Mouse (Mus musculus) forebrain, postnatal 0 days (tissue): ENCODE measurements around the gene Bak1. TPM values are rescaled to one million over a fixed set of nuclear protein-coding genes. Genes with fewer than 3 reads are reported as not detected.

ENCODE experiments used
- ATAC-seq: fragments of 200-750 bp; cut with Nextera tagmentation; 2 replicates; pipeline ENCODE4 v1.8.0; 2017; ENCODE audit warnings: mild to moderate bottlenecking, moderate library complexity
- DNase-seq: peaks from one replicate; pipeline ENCODE4 v3.0.0-alpha.2; 2015
- H3K27ac ChIP-seq: fragments of 300-500 bp; sonication (generic); 2 replicates; pipeline ENCODE4 v1.5.1; 2014; ENCODE audit warnings: low read depth, mild to moderate bottlenecking, antibody characterized with exemption, low read length, moderate library complexity, mixed read lengths
- H3K27me3 ChIP-seq: fragments of 300-500 bp; sonication (generic); 2 replicates; pipeline ENCODE4 v1.6.1; 2014; ENCODE audit warnings: mild to moderate bottlenecking, low read length, mixed read lengths; ENCODE audit not compliant: insufficient read depth
- H3K36me3 ChIP-seq: fragments of 300-500 bp; sonication (generic); 2 replicates; pipeline ENCODE4 v1.6.1; 2014; ENCODE audit warnings: mild to moderate bottlenecking, moderate library complexity; ENCODE audit not compliant: insufficient read depth
- H3K4me1 ChIP-seq: fragments of 300-500 bp; sonication (generic); 2 replicates; pipeline ENCODE4 v1.6.1; 2014; ENCODE audit warnings: antibody characterized with exemption; ENCODE audit not compliant: insufficient read depth
- H3K4me2 ChIP-seq: fragments of 300-500 bp; sonication (generic); 2 replicates; pipeline ENCODE4 v1.6.1; 2014; ENCODE audit warnings: low read depth, mild to moderate bottlenecking, moderate library complexity
- H3K4me3 ChIP-seq: fragments of 300-500 bp; sonication (generic); 2 replicates; pipeline ENCODE4 v1.5.1; 2014; ENCODE audit warnings: low read depth, low read length, mixed read lengths
- H3K9ac ChIP-seq: fragments of 300-500 bp; sonication (generic); 2 replicates; pipeline ENCODE4 v1.6.1; 2014; ENCODE audit warnings: mild to moderate bottlenecking
- H3K9me3 ChIP-seq: fragments of 300-500 bp; sonication (generic); 2 replicates; pipeline ENCODE4 v1.6.1; 2016; ENCODE audit warnings: low read length
- CTCF ChIP-seq: sonication (generic); IDR thresholded peaks from 2 replicates; pipeline ENCODE4 v1.5.1; 2016; ENCODE audit warnings: antibody characterized with exemption, control low read depth, low read depth
- WGBS: fragments of 180-500 bp; shearing (Covaris S2); extraction: QIAGEN DNeasy Blood & Tissue Kit; methylation state at CpG from one replicate; pipeline ENCODE4 v1.1.7; 2014; 5-methylcytosine and 5-hydroxymethylcytosine counted together
- polyA plus RNA-seq: library from polyadenylated mRNA; unstranded; fragments of >200 nt; fragmentation: Nextera tagmentation; extraction: Ambion mirVana; gene quantifications from 2 replicates; pipeline ENCODE4 v1.2.1, GENCODE M21; 2015
- total RNA-seq: library from RNA; depleted of rRNA; stranded (reverse); fragments of >200 nt; gene quantifications from 2 replicates; pipeline ENCODE4 v1.2.3, GENCODE M21; 2014; rRNA removed

The Bak1 gene
- total and polyA plus RNA-seq, 2 experiments from 2014 or later: 2.5 to 48.1 TPM

GRCm38 (mm10) chr17:26972107-26972506, 56.7 kb downstream of the Bak1 start:
- WGBS: 4% methylated on average over 3 of the region's 3 CpGs
- Histone ChIP-seq H3K27ac (peak overlapping the region; percentile 79; the same call in 1 of the 2 replicates), H3K4me3 (peak overlapping the region; percentile 87), H3K27me3 (no peaks in the 10 kb centered on the region), H3K4me2 (peak overlapping the region; percentile 94), H3K4me1 (no peaks in the 10 kb centered on the region), H3K36me3 (peaks cover 51% of the 10 kb centered on the region), H3K9me3 (no peaks in the 10 kb centered on the region), H3K9ac (peak overlapping the region; percentile 75)
- DNase-seq (no peak), ATAC-seq (no peak)
- TF ChIP-seq CTCF: no peak

GRCm38 (mm10) chr17:26971247-26971905, 57.4 kb downstream of the Bak1 start:
- H3K9ac ChIP-seq: no peak overlapping the region
- DNase-seq (no peak), ATAC-seq (no peak)
- H3K4me3 ChIP-seq: no peak overlapping the region
- H3K27ac ChIP-seq: no peak overlapping the region
- H3K9me3 ChIP-seq: no peaks in the 10 kb centered on the region
- H3K36me3 ChIP-seq: peaks cover 58% of the 10 kb centered on the region
- WGBS: 62% methylated on average over 7 of the region's 8 CpGs
- no peaks in the 10 kb centered on the region for H3K4me1 ChIP-seq
- no peak overlapping the region for H3K4me2 ChIP-seq
- no peak for TF ChIP-seq CTCF
- H3K27me3 ChIP-seq: no peaks in the 10 kb centered on the region

DNA sequence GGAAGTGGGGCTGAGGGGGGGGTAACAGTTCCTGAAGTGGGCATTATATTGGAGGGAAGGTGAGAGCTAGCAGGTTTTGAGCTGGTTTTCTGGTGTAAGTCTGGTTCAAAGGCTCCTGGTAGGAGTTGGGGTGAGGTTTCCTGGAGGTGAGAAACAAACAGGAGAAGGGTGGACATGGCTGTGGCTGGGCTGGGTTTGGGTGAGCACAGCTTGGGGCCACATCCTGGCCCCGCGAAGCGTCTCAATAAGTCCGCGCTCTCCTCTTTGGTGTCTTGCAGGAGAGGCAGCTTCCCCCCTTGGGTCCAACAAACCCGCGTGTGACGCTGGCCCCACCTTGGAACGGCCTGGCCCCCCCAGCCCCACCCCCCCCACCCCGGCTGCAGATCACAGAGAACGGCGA, 58.6 kb downstream of the Bak1 start:
- no peaks in the 10 kb centered on the region for H3K9me3 ChIP-seq
- peaks cover 58% of the 10 kb centered on the region for H3K36me3 ChIP-seq
- H3K4me3 ChIP-seq: no peak overlapping the region
- DNase-seq (no peak), ATAC-seq (no peak)
- H3K4me2 ChIP-seq: no peak overlapping the region
- no peaks in the 10 kb centered on the region for H3K4me1 ChIP-seq
- no peak for TF ChIP-seq CTCF
- H3K9ac ChIP-seq: no peak overlapping the region
- no peaks in the 10 kb centered on the region for H3K27me3 ChIP-seq
- H3K27ac ChIP-seq: no peak overlapping the region
- WGBS: 80% methylated on average over 9 of the region's 12 CpGs

Other genes with a start within 250 kb of the Bak1 start
- 57.5 and 60.0 TPM in 2 replicates for gene Bnip1, start 247.9 kb downstream of the Bak1 start, total RNA-seq
- 39.4 and 52.0 TPM in 2 replicates for gene Bnip1, start 247.9 kb downstream of the Bak1 start, polyA plus RNA-seq
- 0.14 TPM in 1 of 2 replicates, not detected in the other for gene Nkx2-5, start 184.0 kb downstream of the Bak1 start, total RNA-seq
- gene Nkx2-5, start 184.0 kb downstream of the Bak1 start, polyA plus RNA-seq: not detected in 2 replicates
- 1.0 and 3.3 TPM in 2 replicates for gene Kifc5b, start 111.9 kb downstream of the Bak1 start, total RNA-seq
- gene Kifc5b, start 111.9 kb downstream of the Bak1 start, polyA plus RNA-seq: 0.74 and 1.5 TPM in 2 replicates
- gene Phf1, start 96.0 kb downstream of the Bak1 start, total RNA-seq: 35.4 and 38.9 TPM in 2 replicates
- gene Phf1, start 96.0 kb downstream of the Bak1 start, polyA plus RNA-seq: 20.4 and 24.1 TPM in 2 replicates
- 44.4 and 44.9 TPM in 2 replicates for gene Cuta, start 89.4 kb downstream of the Bak1 start, total RNA-seq
- 147 and 158 TPM in 2 replicates for gene Cuta, start 89.4 kb downstream of the Bak1 start, polyA plus RNA-seq
- gene Syngap1, start 87.8 kb downstream of the Bak1 start, total RNA-seq: 84.2 and 85.2 TPM in 2 replicates
- gene Syngap1, start 87.8 kb downstream of the Bak1 start, polyA plus RNA-seq: 3.1 and 5.0 TPM in 2 replicates
- 20.9 and 22.5 TPM in 2 replicates for gene Zbtb9, start 55.8 kb downstream of the Bak1 start, total RNA-seq
- gene Zbtb9, start 55.8 kb downstream of the Bak1 start, polyA plus RNA-seq: 4.2 and 6.8 TPM in 2 replicates
- gene Itpr3, start 28.3 kb upstream of the Bak1 start, total RNA-seq: 1.8 and 2.9 TPM in 2 replicates
- gene Itpr3, start 28.3 kb upstream of the Bak1 start, polyA plus RNA-seq: 0.30 TPM in 2 replicates
- 214 and 330 TPM in 2 replicates for gene Uqcc2, start 104.9 kb upstream of the Bak1 start, total RNA-seq
- gene Uqcc2, start 104.9 kb upstream of the Bak1 start, polyA plus RNA-seq: 388 and 459 TPM in 2 replicates
- gene Ip6k3, start 138.8 kb upstream of the Bak1 start, total RNA-seq: 0.08 TPM in 1 of 2 replicates, not detected in the other
- gene Ip6k3, start 138.8 kb upstream of the Bak1 start, polyA plus RNA-seq: 0.06 TPM in 2 replicates
- 86.9 and 90.7 TPM in 2 replicates for gene Lemd2, start 175.5 kb upstream of the Bak1 start, total RNA-seq
- gene Lemd2, start 175.5 kb upstream of the Bak1 start, polyA plus RNA-seq: 17.7 and 19.2 TPM in 2 replicates